Mouse (Mus musculus): ENCODE measurements at regions not wholly inside any gene's neighbourhood (a gene's known extent, or its start where the extent isn't known, plus 50 kb on each side); places are given as distances from the start of the nearest gene placed in this dataset.

GRCm38 (mm10) chr14:67550462-67551185, 1541.6 kb upstream of the Gulo start:
- in situ Hi-C loops (cut with MboI, MseI), result loop anchor here (10.0 kb wide), 2 partner anchors 816 to 1214 kb away; no protein-coding TSS in a partner anchor

GRCm38 (mm10) chr14:67548750-67549149, 1539.7 kb upstream of the Gulo start:
- in situ Hi-C loops (cut with MboI, MseI), result no loop called here

GRCm38 (mm10) chr14:67545036-67545435, 1536.0 kb upstream of the Gulo start:
- in situ Hi-C loops (cut with MboI, MseI), result no loop called here

GRCm38 (mm10) chr14:67541271-67541711, 1532.3 kb upstream of the Gulo start:
- in situ Hi-C loops (cut with MboI, MseI), result no loop called here

GRCm38 (mm10) chr14:67538696-67539095, 1529.7 kb upstream of the Gulo start:
- in situ Hi-C loops (cut with MboI, MseI), result no loop called here

GRCm38 (mm10) chr14:67536787-67537659, 1528.0 kb upstream of the Gulo start:
- in situ Hi-C loops (cut with MboI, MseI), result no loop called here

GRCm38 (mm10) chr14:67506729-67507395, 1497.9 kb upstream of the Gulo start:
- in situ Hi-C loops (cut with MboI, MseI), result no loop called here

GRCm38 (mm10) chr14:67492086-67492485, 1483.1 kb upstream of the Gulo start:
- in situ Hi-C loops (cut with MboI, MseI), result no loop called here

GRCm38 (mm10) chr14:67486676-67487075, 1477.7 kb upstream of the Gulo start:
- in situ Hi-C loops (cut with MboI, MseI), result no loop called here

GRCm38 (mm10) chr14:67485449-67485800, 1476.4 kb upstream of the Gulo start:
- in situ Hi-C loops (cut with MboI, MseI), result no loop called here

- in situ Hi-C loops (cut with MboI, MseI), result no loop called here
Measured at GRCm38 (mm10) chr14:67484533-67485448, 1475.8 kb upstream of the Gulo start.
